Mouse (Mus musculus): ENCODE data around the gene Sipa1l2. TPM values are rescaled to one million over a fixed set of nuclear protein-coding genes. Genes with fewer than 3 reads are reported as not detected.

The Sipa1l2 gene
- total RNA-seq, 1 experiment from 2014 or later, result 39.0 TPM

Other genes with a start within 250 kb of the Sipa1l2 start
- 2.6 and 2.9 TPM in 2 replicates for gene Map10, start 100.0 kb upstream of the Sipa1l2 start, total RNA-seq (2017)
- 9.1 and 10.0 TPM in 2 replicates for gene Ntpcr, start 160.2 kb upstream of the Sipa1l2 start, total RNA-seq (2017)